Mouse (Mus musculus) left cerebral cortex, postnatal 25 days (tissue): Measurements from ENCODE around the gene Dhx34. TPM values are rescaled to one million over a fixed set of nuclear protein-coding genes. Genes with fewer than 3 reads are reported as not detected.

ENCODE experiments used
- DNase-seq, 2 experiments: peaks; one replicate each; pipeline ENCODE4 v3.0.0; 2022; ENCODE audit warnings: low spot score in 2 of 2, mixed read lengths in 1 of 2
- intact Hi-C: fragments of 180-260 bp; cut with DNase I; formaldehyde crosslinking; loops from one replicate; pipeline ENCODE4 v1.15.1; 2025
- total RNA-seq, 2 experiments: library from RNA; stranded (reverse); gene quantifications; 2 replicates each; pipeline ENCODE4 v1.2.3; 2021

The Dhx34 gene
- total RNA-seq, 2 experiments from 2014 or later, result 9.5 to 11.1 TPM

GRCm38 (mm10) chr7:16174597-16175541, 47.0 kb downstream of the Dhx34 start, which contains the start of gene Meis3:
Meis3 (plus strand) TSS chr7:16175090.
- intact Hi-C loops, result no loop called here
- DNase-seq, result peak; percentile 63 to 71

DNA sequence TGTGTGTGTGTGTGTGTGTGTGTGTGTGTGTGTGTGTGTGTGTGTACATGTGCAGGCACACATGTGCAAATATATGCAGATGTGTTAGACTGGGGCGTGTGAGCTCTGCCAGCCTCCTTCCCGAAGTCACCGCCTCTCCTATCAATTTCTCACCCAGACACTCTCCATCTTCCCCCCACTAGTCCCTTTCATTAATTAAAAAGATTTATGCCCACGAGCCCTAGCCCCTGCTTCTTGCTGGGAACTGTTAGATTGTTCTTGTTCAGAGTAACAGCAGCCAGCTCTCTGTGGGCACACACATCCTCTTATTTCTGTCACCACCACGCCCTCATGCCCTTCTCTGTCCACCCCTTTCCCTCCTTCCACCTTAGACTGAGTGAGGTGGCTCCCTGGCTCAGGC, 48.7 kb downstream of the Dhx34 start:
- no peak for DNase-seq
- intact Hi-C loops, result no loop called here

GRCm38 (mm10) chr7:16172586-16173140, 49.2 kb downstream of the Dhx34 start:
- DNase-seq, result no peak
- intact Hi-C loops, result no loop called here

GRCm38 (mm10) chr7:16172141-16172581, 49.7 kb downstream of the Dhx34 start:
- intact Hi-C loops, result no loop called here
- no peak for DNase-seq

DNA sequence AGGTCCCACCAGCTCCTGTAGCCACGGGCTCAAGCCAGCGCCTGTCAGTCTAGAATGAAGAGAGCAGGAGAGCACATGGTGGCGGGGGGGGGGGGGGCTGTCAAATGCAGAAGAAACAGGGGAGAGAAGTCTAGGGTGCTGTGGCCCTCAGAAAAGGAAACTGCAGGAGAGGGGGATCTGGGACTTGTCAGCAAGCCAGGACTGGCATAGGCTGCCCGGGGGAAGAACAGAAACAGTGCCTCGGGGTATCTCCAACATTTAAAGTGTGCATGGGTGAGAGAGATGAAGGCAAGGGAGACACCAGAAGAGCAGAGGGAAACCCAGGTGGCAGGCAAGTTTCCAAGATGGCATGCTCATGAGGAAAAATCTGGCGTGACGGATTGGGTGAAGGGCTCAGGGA, 59.8 kb downstream of the Dhx34 start:
- no peak for DNase-seq
- intact Hi-C loops, result no loop called here

DNA sequence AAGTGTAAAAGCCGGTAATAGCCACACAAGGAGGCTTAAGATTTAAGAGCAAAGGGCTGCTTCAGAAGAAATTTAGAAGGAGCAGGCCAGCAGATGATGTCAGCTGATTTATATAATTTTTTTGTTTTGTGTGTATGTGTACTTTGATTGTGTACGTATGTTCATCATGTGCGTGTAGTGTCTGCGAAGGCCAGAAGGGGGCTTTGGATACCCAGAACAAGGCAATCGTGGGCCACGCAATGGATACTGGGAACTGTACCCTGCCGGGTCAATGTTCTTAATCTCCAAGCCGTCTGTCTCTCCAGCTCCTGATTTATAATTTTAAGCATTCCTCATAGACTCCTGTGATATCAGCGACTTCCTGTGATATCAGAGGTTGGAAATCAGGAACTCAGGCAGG, 60.5 kb downstream of the Dhx34 start:
- no peak for DNase-seq
- intact Hi-C loops, result no loop called here

DNA sequence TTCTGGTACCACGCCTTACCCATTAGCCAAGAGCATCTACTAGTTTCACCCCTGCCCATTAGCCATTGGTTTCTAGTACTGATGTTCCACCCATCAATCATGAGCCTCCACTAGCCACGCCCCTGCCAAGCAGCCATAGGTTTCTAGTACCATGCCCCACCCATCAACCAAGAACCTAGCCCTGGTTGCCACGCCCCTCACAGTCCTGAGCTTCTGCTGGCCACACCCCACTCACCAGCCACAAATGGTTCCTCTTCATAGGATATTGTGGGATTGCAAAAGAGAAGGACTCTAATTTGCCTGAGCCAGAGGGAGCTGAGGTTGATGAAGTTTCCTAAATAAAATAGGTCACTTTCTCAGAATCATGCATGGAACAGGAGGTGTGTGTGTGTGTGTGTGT, 61.1 kb downstream of the Dhx34 start:
- peak in 1 of 2 experiments; percentile 74 for DNase-seq

DNA sequence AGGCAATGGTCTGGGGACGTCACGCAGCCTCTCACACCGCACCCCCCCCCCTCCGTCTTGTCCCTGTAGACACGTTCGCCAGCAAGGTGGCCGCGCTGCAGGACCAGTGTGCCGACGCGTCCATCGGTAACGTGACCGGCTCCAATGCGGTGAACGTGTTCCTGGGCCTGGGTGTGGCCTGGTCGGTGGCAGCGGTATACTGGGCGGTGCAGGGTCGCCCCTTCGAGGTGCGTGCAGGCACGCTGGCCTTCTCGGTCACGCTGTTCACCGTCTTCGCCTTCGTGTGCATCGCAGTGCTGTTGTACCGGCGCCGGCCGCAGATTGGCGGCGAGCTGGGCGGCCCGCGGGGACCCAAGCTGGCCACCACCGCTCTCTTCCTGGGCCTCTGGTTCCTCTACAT, 63.1 kb downstream of the Dhx34 start:
- no peak for DNase-seq
- intact Hi-C loops, result loop anchor here (5.0 to 10.0 kb wide), 2 partner anchors 101 to 174 kb away; no protein-coding TSS in a partner anchor

More for the DNA sequence above, 61.1 kb downstream of the Dhx34 start:
- intact Hi-C loops, result no loop called here

DNA sequence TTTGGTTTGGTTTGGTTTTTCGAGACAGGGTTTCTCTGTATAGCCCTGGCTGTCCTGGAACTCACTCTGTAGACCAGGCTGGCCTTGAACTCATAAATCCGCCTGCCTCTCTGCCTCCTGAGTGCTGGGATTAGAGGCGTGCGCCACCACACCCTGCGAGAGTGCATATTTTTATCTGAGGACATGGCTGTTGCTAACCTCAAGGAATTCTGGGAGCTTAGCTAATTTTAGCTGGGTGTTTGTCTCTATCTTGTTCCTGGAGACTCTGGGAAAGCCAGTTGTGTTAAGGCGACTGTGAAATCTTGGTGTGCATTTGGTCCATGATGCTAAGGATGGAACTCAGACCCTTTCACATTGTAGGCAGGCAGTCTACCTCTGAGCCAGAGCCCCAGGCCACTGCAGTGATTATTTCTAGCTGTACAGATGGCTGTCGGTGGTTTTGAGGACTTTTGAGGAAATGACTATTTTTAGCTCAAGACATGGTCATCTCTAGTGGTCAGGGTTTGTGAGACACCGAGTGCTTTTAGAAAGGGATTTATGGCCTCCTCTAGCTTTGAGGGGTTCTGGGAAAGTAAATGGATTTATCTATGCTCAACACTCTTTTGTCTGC, 65.6 kb downstream of the Dhx34 start:
- intact Hi-C loops, result loop anchor here (5.0 to 10.0 kb wide), 2 partner anchors 99 to 171 kb away; no protein-coding TSS in a partner anchor

GRCm38 (mm10) chr7:16155132-16155872, 66.5 kb downstream of the Dhx34 start:
- intact Hi-C loops, result loop anchor here (5.0 to 10.0 kb wide), 2 partner anchors 98 to 171 kb away; no protein-coding TSS in a partner anchor
- peak in 1 of 2 experiments; percentile 78 for DNase-seq

More for the DNA sequence above, 65.6 kb downstream of the Dhx34 start:
- peak in 1 of 2 experiments; percentile 82 for DNase-seq

DNA sequence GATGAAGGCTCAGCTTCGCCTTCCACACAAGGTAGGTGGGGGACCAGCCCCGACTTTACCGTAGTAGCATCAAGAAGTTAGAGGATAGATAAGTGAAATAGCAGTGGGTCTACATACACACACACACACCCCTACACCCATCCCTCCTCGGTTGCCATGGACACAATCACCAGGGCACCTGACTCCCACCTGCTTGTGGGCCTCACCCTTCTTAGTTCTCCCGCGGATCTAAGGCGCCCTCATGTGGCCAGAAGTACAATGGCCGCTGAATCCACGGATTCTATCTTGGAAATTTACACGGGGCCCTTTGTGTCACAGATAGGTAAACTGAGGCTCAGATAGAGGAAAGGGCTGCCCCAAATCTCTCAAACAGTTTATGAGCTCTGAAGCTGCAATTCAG, 68.3 kb downstream of the Dhx34 start:
- intact Hi-C loops, result loop anchor here (10.0 kb wide), 1 partner anchor 169 kb away; no protein-coding TSS in a partner anchor
- DNase-seq, result peak in 1 of 2 experiments; percentile 82

DNA sequence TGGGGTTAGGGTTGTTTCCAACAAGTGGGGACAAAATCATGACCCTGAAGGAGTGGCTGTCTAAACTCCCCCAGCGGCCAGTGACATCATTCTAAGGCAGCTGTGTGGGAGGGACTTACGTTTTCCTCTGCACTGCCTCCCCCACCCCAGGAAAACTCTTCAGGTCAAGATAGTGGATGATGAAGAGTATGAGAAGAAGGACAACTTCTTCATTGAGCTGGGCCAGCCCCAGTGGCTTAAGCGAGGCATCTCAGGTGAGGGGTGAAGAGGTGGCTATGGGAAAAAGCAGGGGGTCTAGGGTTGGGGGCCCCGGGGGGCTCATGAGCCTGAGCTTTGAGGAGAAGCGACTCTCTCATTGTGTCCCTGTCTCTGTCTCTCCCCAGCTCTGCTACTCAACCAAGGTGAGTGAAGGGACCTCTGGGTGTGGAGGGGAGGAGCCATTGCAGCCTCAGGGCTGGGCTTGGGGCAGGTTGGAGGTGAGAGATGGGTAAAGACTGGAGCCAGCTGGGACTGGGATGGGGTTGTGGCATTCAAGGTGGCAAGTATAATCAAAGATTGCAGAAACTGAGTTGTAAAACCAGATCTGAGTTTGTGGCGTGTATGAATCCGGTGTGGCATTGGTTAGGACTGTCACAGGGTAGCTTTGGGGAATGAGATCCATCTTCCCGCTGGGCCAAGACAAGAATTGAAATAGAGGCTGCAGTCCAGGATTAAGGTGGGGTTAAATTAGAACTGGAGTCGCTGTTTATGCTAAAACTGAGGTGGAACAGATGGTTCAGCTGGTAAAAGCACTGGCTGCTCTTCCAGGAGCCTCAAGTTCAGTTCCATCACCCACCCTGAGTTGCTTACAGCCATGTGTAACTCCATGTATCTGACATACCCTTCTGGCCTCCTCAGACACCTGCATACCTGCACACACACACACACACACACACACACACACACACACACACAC, 71.4 kb downstream of the Dhx34 start:
- peak in 1 of 2 experiments; percentile 60 for DNase-seq
- intact Hi-C loops, result loop anchor here (10.0 kb wide), 1 partner anchor 166 kb away; no protein-coding TSS in a partner anchor

- peak; percentile 86 to 98 for DNase-seq
- intact Hi-C loops, result loop anchor here (1.0 kb wide), 2 partner anchors 19 to 46 kb away; no protein-coding TSS in a partner anchor
Measured at GRCm38 (mm10) chr7:16149241-16149640, 72.6 kb downstream of the Dhx34 start.

- DNase-seq, result no peak
Measured at GRCm38 (mm10) chr7:16147643-16148042, 74.2 kb downstream of the Dhx34 start.

More at GRCm38 (mm10) chr7:16147643-16148042, 74.2 kb downstream of the Dhx34 start:
- intact Hi-C loops, result no loop called here
